Mouse (Mus musculus) embryonic fibroblast, embryonic 13.5 days (primary cell): ENCODE data around the gene Sin3a.

Experiments used
- CTCF ChIP-seq: IDR thresholded peaks from 2 replicates; pipeline ENCODE4 v1.5.1; 2011; ENCODE audit warnings: mild to moderate bottlenecking, control low read depth, low read length, moderate library complexity, borderline replicate concordance; ENCODE audit not compliant: insufficient read depth
- POLR2A ChIP-seq: IDR thresholded peaks from 2 replicates; pipeline ENCODE4 v1.6.1; 2011; ENCODE audit warnings: low read depth, mild to moderate bottlenecking, control low read depth, low read length, moderate library complexity

DNA sequence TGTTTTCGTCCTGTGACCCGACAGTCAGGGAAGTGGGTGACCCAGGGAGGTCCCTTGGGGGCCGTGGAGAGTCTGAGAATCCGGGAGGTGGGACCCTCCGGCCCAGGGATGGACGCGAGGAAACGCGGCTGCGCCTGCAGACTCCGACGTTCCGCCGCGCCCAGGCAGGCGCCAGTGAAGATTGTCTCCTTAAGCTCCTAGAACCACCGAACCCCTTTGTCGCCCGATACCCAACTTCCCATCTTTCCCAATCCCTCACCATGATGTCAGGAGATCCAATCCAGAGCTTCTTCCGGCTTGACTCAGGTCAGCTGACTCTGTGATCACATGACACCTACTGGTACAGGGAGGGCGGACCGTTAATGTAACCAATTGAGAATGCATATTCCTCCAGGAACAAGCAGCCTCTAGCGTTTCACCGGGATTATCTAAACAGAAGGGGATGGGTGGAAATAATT lies 86.2 kb downstream of the Sin3a start, which contains the start of gene Commd4:
- TF ChIP-seq CTCF (no peak), POLR2A (peak; percentile 70)
